Mouse (Mus musculus) embryonic stem cell, embryonic (primary cell): ENCODE data around the gene a.

Experiments
- CTCF ChIA-PET, 4 experiments: fragments of 300-600 bp in 2 of 4; fragments of 350-600 bp in 2 of 4; sonication (Branson Sonifier 250); formaldehyde crosslinking; loops; one replicate each; lab custom pipeline; 2022; ENCODE audit warnings: inconsistent platforms in 2 of 4; lab: Charles Lee
- POLR2A ChIA-PET, 4 experiments: fragments of 300-600 bp in 2 of 4; fragments of 350-600 bp in 2 of 4; sonication (Branson Sonifier 250); formaldehyde crosslinking; loops; one replicate each; lab custom pipeline; 2022; ENCODE audit warnings: antibody characterized with exemption in 4 of 4, inconsistent platforms in 1 of 4; lab: Charles Lee

Gene a

DNA sequence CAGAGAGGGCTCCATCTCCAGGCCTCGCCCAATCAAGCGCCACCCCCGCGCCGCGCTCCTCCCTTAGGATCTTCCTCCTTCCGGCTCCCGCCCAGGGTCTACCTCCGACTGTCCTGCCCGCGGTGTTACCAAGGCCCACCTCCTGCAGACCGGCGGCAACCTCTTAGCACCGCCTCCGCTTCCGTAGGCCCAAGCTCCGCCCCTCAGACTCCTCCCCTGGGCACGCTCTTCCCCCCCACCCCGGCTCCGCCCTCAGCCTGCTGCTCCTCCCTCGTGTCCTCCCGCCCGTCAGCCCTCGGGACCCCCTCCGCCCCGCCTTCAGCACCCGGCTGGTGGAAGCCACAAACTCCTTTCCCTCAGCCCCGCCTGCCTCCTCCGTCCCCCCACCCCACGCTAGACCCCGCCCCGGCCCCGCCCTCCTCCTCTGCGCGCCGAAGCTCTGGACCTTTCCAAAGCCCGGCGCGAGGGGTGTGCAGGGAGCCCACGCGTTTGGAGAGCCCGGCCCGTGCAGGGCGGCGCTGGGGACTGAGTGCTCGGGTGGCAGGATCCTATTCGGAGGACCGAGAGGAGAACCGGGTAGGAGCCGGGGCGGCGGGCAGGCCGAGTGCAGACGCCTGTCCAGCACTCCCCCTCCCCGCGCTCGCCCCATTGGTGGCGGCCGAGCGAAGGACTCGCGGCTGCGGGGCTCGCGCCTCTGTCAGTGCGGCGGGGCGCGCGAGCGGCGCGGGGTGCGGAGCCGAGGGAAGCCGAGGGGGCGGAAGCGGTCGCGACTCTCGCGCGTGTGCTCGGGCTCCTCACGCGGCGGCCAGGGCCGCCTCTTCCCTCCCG is at the start of gene a, which contains the start of gene Raly:
Gene a (plus strand): TSS at position 747 of the 828 bp plus-strand sequence.
Gene Raly (plus strand): TSS at position 441 of the 828 bp plus-strand sequence.
- CTCF ChIA-PET: interaction anchor here in 3 of 4 experiments (0.6 to 1.5 kb wide), 20 partner anchors 9 to 966 kb away, joined by 3 to 7 read pairs (median 4); partner anchors contain the start of genes 4930519P11Rik (in 2 of the 3), Zfp341 (in 2 of the 3) and Pxmp4 (in 1 of the 3)
- POLR2A ChIA-PET: interaction anchor here (0.5 to 6.4 kb wide), 142 partner anchors 8 to 1180 kb away, joined by 3 to 43 read pairs (median 4); partner anchors contain the start of genes Eif2s2 (in 3 of the 4), 4930519P11Rik (in 2 of the 4), Ahcy (in 2 of the 4) and Pxmp4 (in 2 of the 4)

DNA sequence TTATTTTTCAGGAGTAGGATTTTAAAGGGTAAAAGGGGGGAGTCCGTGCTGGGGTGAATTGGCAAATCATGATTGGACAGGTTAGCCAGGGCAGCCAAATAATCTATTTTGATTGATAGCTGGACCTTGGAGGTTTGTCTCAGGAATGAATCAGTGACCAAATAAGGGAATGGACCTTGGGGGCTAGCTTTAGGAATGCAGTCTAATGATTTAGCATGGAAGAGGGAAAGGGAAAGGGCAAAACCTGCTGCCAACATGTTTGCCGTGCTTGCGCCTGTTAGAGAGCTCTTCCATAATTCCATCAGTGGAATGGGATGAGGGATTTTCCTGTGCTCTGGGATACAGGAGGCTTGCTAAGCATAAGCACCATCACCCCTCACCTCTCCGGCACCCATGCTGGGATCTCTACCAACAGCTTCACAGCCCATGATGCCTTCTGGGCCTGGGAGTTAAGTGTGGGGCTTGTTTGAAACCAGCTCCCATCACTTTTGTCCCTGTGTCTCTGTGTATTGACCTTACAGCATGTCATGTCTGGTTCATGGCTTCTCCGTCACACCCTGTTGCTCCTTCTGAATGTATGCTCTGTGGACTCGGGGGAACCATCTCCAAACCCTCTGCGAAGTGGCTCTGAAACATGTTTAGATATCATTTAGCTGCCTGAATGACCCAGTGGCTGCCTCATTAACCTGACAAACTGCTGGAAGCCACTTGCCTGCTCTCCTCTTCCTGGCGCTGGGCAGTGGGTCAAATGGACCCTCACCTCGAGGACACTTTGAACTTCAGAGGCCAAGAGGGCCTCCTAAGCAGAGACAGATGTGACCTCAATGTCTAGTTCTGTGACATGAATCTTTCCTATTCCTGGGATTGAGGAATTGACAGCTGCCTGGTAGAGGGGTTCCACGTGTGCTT is 48.0 kb upstream of the a start:
- CTCF ChIA-PET: interaction anchor here in 3 of 4 experiments (0.6 to 1.7 kb wide), 5 partner anchors 13 to 772 kb away, joined by 3 to 6 read pairs (median 3); no protein-coding TSS in a partner anchor
- POLR2A ChIA-PET: interaction anchor here in 1 of 4 experiments (1.1 to 1.2 kb wide), 4 partner anchors 11 to 18 kb away, joined by 3 to 5 read pairs (median 4); no protein-coding TSS in a partner anchor

GRCm38 (mm10) chr2:154743915-154744314 is 47.3 kb upstream of the a start:
- CTCF ChIA-PET: interaction anchor here in 1 of 4 experiments (1.7 kb wide), 1 partner anchor 12 kb away, joined by 6 read pairs; no protein-coding TSS in a partner anchor
- POLR2A ChIA-PET: no interaction called here

GRCm38 (mm10) chr2:154748383-154748782 is 42.8 kb upstream of the a start:
- ChIA-PET CTCF (interaction anchor here in 3 of 4 experiments (0.6 to 1.9 kb wide), 6 partner anchors 10 to 82 kb away, joined by 3 to 6 read pairs (median 5); no protein-coding TSS in a partner anchor), POLR2A (interaction anchor here in 1 of 4 experiments (1.2 kb wide), 1 partner anchor 139 kb away, joined by 3 read pairs; no protein-coding TSS in a partner anchor)

DNA sequence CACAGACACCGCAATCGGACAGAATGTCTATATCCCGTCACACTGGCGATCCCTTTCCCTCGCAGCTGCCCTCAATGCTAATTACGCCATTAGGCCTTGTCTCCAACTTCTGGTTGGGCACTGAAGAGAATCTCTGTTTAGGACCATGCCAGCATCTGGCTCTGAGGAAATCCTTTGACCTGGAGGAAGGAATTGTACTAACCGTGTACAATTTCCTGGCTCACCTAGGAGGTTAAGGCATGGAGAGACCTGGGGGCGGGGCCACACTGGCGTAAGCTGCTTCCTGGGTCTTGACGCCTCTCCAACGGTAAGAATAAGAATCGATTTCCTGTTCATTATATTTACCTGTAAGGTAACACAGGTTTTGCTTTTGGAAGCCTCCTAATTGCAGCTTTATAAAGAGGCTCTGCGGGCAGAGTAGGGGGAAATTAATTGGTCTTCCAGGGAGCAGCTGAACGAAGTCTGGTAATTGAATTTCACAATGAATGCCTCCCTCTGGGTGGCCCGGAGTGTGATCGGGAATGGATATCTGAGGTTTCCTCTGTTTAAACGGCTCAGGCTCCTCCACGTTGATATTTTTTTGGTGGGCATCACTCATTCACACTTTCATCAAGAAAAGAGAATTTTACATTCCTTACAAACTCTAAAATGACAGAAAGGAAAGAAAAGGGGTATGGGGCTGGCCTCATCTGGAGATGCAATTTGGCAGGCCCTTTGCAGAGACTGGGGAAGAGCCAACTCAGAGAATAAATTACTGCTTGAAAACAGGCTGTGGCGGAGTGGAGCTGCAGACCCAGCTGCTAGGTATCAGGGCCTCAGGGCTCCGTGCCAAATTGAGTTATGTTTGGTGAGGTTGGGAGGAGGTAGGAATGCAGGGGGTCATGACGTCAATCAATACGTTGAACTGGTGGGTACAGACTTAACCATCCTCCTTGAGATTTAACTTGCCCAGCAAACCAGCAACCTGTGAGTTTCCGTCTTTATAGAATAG is 41.9 kb upstream of the a start:
- CTCF ChIA-PET: interaction anchor here (0.6 to 1.9 kb wide), 12 partner anchors 9 to 687 kb away, joined by 3 to 6 read pairs (median 5); no protein-coding TSS in a partner anchor
- POLR2A ChIA-PET: interaction anchor here in 2 of 4 experiments (0.9 to 1.2 kb wide), 6 partner anchors 36 to 138 kb away, joined by 3 to 7 read pairs (median 3); partner anchors contain the start of gene Raly (in 1 of the 2)

GRCm38 (mm10) chr2:154751924-154752323 is 39.3 kb upstream of the a start:
- ChIA-PET POLR2A (interaction anchor here in 2 of 4 experiments (0.8 to 0.9 kb wide), 3 partner anchors 24 to 39 kb away, joined by 3 to 4 read pairs (median 3); partner anchors contain the start of gene Raly (in 1 of the 2)), CTCF (interaction anchor here in 1 of 4 experiments (1.0 to 1.8 kb wide), 2 partner anchors 10 to 39 kb away, joined by 3 to 7 read pairs; no protein-coding TSS in a partner anchor)

- POLR2A ChIA-PET: interaction anchor here in 1 of 4 experiments (1.5 to 1.7 kb wide), 2 partner anchors 11 to 36 kb away, joined by 3 to 4 read pairs; partner anchors contain the start of gene Raly
These were observed 37.1 kb upstream of the a start for GRCm38 (mm10) chr2:154754068-154754560.

GRCm38 (mm10) chr2:154755791-154756190 is 35.4 kb upstream of the a start:
- CTCF ChIA-PET: interaction anchor here (0.5 to 3.7 kb wide), 53 partner anchors 9 to 531 kb away, joined by 3 to 39 read pairs (median 4); partner anchors contain the start of genes Gm14214 (in 1 of the 4), Pxmp4 (in 1 of the 4) and Raly (in 1 of the 4)

More at GRCm38 (mm10) chr2:154754068-154754560, 37.1 kb upstream of the a start:
- CTCF ChIA-PET: interaction anchor here in 1 of 4 experiments (1.7 to 3.2 kb wide), 2 partner anchors 29 to 41 kb away, joined by 3 to 39 read pairs; no protein-coding TSS in a partner anchor

GRCm38 (mm10) chr2:154757691-154758090 is 33.5 kb upstream of the a start:
- CTCF ChIA-PET: interaction anchor here in 2 of 4 experiments (3.2 to 3.7 kb wide), 2 partner anchors 44 kb away, joined by 28 to 39 read pairs; no protein-coding TSS in a partner anchor
- POLR2A ChIA-PET: interaction anchor here in 1 of 4 experiments (1.0 kb wide), 1 partner anchor 33 kb away, joined by 3 read pairs; the partner anchor contains the start of gene Raly

More at GRCm38 (mm10) chr2:154755791-154756190, 35.4 kb upstream of the a start:
- POLR2A ChIA-PET: interaction anchor here in 3 of 4 experiments (0.6 to 1.6 kb wide), 16 partner anchors 9 to 295 kb away, joined by 3 to 8 read pairs (median 3); partner anchors contain the start of gene Raly (in 2 of the 3)

GRCm38 (mm10) chr2:154758454-154758853 is 32.7 kb upstream of the a start:
- POLR2A ChIA-PET: interaction anchor here in 1 of 4 experiments (0.8 to 1.1 kb wide), 3 partner anchors 34 to 80 kb away, joined by 3 read pairs; no protein-coding TSS in a partner anchor

DNA sequence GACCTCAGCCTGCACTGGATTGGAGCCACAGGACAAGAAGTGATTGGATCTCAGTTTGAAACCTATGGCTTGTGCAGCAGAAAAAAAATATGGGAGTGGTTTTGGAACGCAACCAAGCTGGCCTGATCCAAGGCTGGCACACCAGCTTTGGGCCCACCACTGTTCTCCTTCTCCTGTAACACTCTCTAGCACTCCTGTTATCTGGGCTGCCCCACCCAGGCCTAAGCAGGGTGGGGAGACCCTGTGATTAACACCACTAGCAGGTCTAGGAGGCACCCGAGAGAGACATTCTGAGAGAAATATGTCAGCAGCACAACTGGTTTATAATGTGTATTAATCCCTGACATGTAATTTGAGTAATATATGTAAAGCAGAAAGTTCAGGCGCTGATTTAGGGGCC is 28.0 kb upstream of the a start:
- POLR2A ChIA-PET: interaction anchor here in 1 of 4 experiments (0.7 to 1.7 kb wide), 4 partner anchors 32 to 36 kb away, joined by 3 to 5 read pairs (median 3); no protein-coding TSS in a partner anchor
- CTCF ChIA-PET: interaction anchor here in 1 of 4 experiments (2.2 kb wide), 1 partner anchor 50 kb away, joined by 6 read pairs; no protein-coding TSS in a partner anchor

More at GRCm38 (mm10) chr2:154758454-154758853, 32.7 kb upstream of the a start:
- CTCF ChIA-PET: interaction anchor here in 3 of 4 experiments (0.6 to 1.2 kb wide), 4 partner anchors 9 to 158 kb away, joined by 3 to 5 read pairs (median 4); no protein-coding TSS in a partner anchor

DNA sequence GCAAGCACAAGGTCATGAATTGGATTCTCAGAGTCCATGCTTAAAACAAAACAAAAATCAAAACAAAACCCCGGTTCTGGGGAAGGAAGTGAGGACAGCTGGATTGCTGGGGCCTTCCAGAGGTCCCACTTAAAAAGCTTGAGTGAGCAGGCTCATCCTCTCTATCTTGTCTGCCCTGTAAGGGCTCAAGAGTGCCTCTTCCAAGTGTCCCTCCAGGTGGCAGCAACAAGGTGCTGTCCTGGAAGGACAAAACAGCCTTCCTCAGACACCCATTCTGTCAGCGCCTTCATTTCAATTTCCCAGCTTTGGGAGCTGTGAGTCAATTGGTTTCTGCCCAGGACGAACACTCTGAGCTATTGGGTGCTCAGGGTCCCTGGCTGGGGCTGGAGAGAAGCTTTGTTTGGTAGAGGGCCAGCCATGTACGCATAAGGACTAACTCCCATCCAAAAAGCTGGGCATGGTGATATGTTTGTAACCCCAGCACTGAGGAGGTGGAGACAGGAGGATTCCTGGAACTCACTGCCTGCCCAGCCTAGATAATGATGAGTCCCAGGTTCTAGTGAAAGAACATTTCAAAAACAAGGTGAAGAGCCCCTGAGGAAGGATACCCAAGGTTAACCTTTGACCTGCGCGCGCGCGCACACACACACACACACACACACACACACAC is 26.2 kb upstream of the a start:
- POLR2A ChIA-PET: interaction anchor here in 3 of 4 experiments (0.6 to 1.6 kb wide), 9 partner anchors 9 to 246 kb away, joined by 3 to 10 read pairs (median 4); partner anchors contain the start of genes Raly (in 1 of the 3) and a (in 1 of the 3)
- CTCF ChIA-PET: interaction anchor here in 3 of 4 experiments (0.5 to 2.2 kb wide), 9 partner anchors 9 to 551 kb away, joined by 3 to 10 read pairs (median 3); no protein-coding TSS in a partner anchor

- ChIA-PET POLR2A (interaction anchor here in 3 of 4 experiments (0.6 to 1.6 kb wide), 5 partner anchors 9 to 246 kb away, joined by 4 to 10 read pairs (median 4); partner anchors contain the start of genes Raly (in 1 of the 3) and a (in 1 of the 3)), CTCF (interaction anchor here in 3 of 4 experiments (0.5 to 2.2 kb wide), 7 partner anchors 9 to 1626 kb away, joined by 3 to 10 read pairs (median 4); no protein-coding TSS in a partner anchor)
These were observed 25.6 kb upstream of the a start for GRCm38 (mm10) chr2:154765554-154766008.

GRCm38 (mm10) chr2:154767051-154767450 is 24.2 kb upstream of the a start:
- POLR2A ChIA-PET: no interaction called here
- CTCF ChIA-PET: interaction anchor here in 2 of 4 experiments (0.7 to 1.8 kb wide), 2 partner anchors 11 to 180 kb away, joined by 3 to 4 read pairs; no protein-coding TSS in a partner anchor
